Mouse (Mus musculus): ENCODE results near the gene Lrrc2. TPM values are rescaled to one million over a fixed set of nuclear protein-coding genes. Genes with fewer than 3 reads are reported as not detected.

Lrrc2 gene
- total and polyA plus RNA-seq, 3 experiments, result 0.07 TPM; not detected in 2

GRCm38 (mm10) chr9:110999856-111000255 is 48.5 kb downstream of the Lrrc2 start:
- DNase-seq (ENCODE audit: low read depth, low spot score), result no peak
- peaks cover 0 to 4% of the 10 kb centered on the region in 2 experiments; a peak in 3 of 4 replicates for H3K27me3 ChIP-seq (ENCODE audit: control insufficient read depth in 1 of 2, insufficient read depth in 2 of 2, low read length in 2 of 2)
- H3K79me2 ChIP-seq (ENCODE audit: control insufficient read depth, insufficient read depth, low read length, poor library complexity), result no peaks in the 10 kb centered on the region
- no peak overlapping the region for H3K27ac ChIP-seq (ENCODE audit: control insufficient read depth, low read depth, low read length)
- H3K4me1 ChIP-seq (ENCODE audit: control insufficient read depth in 1 of 2, insufficient read depth in 2 of 2, low read length in 2 of 2), result no peaks in the 10 kb centered on the region
- TF ChIP-seq HCFC1 (IDR thresholded peaks at IDR 0.05; ENCODE audit: low read depth, low read length) (no peak), GABPA (IDR thresholded peaks at IDR 0.05; ENCODE audit: low read depth, low read length) (no peak), ZMIZ1 (IDR thresholded peaks at IDR 0.05; ENCODE audit: low read depth, low read length) (no peak), POLR2AphosphoS5 (IDR thresholded peaks at IDR 0.05; ENCODE audit: borderline replicate concordance, low read depth, low read length) (no peak), TBP (IDR thresholded peaks at IDR 0.05; ENCODE audit: low read depth, low read length) (no peak), POLR2A (IDR thresholded peaks at IDR 0.05; ENCODE audit: control insufficient read depth in 1 of 2, insufficient read depth in 1 of 2, low read depth in 1 of 2, low read length in 2 of 2, poor library complexity in 1 of 2) (no peak), ZC3H11A (IDR thresholded peaks at IDR 0.05; ENCODE audit: low read depth, low read length) (no peak), E2F4 (IDR thresholded peaks at IDR 0.05; ENCODE audit: borderline replicate concordance, low read depth, low read length) (no peak), GATA1 (IDR thresholded peaks at IDR 0.05; ENCODE audit: low read depth, low read length) (no peak), MAFK (IDR thresholded peaks at IDR 0.05; ENCODE audit: borderline replicate concordance, low read depth, low read length) (no peak), MXI1 (IDR thresholded peaks at IDR 0.05; ENCODE audit: low read depth, low read length) (no peak), NRF1 (IDR thresholded peaks at IDR 0.05; ENCODE audit: insufficient read depth, low read depth, low read length, poor library complexity, severe bottlenecking) (no peak), SIN3A (IDR thresholded peaks at IDR 0.05; ENCODE audit: low read length) (no peak), ETS1 (IDR thresholded peaks at IDR 0.05; ENCODE audit: low read depth, low read length) (no peak), JUND (IDR thresholded peaks at IDR 0.05; ENCODE audit: low read depth, low read length) (no peak), SMC3 (IDR thresholded peaks at IDR 0.05; ENCODE audit: low read depth, low read length) (no peak), MAZ (IDR thresholded peaks at IDR 0.05; ENCODE audit: low read depth, low read length) (no peak), EP300 (IDR thresholded peaks at IDR 0.05; ENCODE audit: low read depth in 1 of 2, low read length in 2 of 2) (no peak)
- H3K4me3 ChIP-seq (ENCODE audit: control insufficient read depth in 1 of 2, insufficient read depth in 1 of 2, low read depth in 2 of 2, low read length in 2 of 2), result no peak overlapping the region
- no peak overlapping the region for H3K9ac ChIP-seq (ENCODE audit: control insufficient read depth, low read depth, low read length, poor library complexity, severe bottlenecking)
- H3K9me3 ChIP-seq (replicated peaks; ENCODE audit: insufficient read depth, low read length), result no peaks in the 10 kb centered on the region
- H3K36me3 ChIP-seq (ENCODE audit: control insufficient read depth in 1 of 2, insufficient read depth in 2 of 2, low read length in 2 of 2), result no peaks in the 10 kb centered on the region

GRCm38 (mm10) chr9:111001621-111002020 is 50.3 kb downstream of the Lrrc2 start:
- no peak for DNase-seq (ENCODE audit: low read depth, low spot score)
- Histone ChIP-seq H3K4me3 (ENCODE audit: control insufficient read depth in 1 of 2, insufficient read depth in 1 of 2, low read depth in 2 of 2, low read length in 2 of 2) (no peak overlapping the region), H3K36me3 (ENCODE audit: control insufficient read depth in 1 of 2, insufficient read depth in 2 of 2, low read length in 2 of 2) (no peaks in the 10 kb centered on the region), H3K9ac (ENCODE audit: control insufficient read depth, low read depth, low read length, poor library complexity, severe bottlenecking) (no peak overlapping the region), H3K9me3 (replicated peaks; ENCODE audit: insufficient read depth, low read length) (no peaks in the 10 kb centered on the region), H3K27me3 (ENCODE audit: control insufficient read depth in 1 of 2, insufficient read depth in 2 of 2, low read length in 2 of 2) (peaks cover 0 to 5% of the 10 kb centered on the region in 2 experiments; a peak in 3 of 4 replicates), H3K79me2 (ENCODE audit: control insufficient read depth, insufficient read depth, low read length, poor library complexity) (no peaks in the 10 kb centered on the region), H3K4me1 (ENCODE audit: control insufficient read depth in 1 of 2, insufficient read depth in 2 of 2, low read length in 2 of 2) (no peaks in the 10 kb centered on the region), H3K27ac (ENCODE audit: control insufficient read depth, low read depth, low read length) (no peak overlapping the region)
- TF ChIP-seq HCFC1 (IDR thresholded peaks at IDR 0.05; ENCODE audit: low read depth, low read length) (no peak), MAFK (IDR thresholded peaks at IDR 0.05; ENCODE audit: borderline replicate concordance, low read depth, low read length) (no peak), ZNF384 (IDR thresholded peaks at IDR 0.05; ENCODE audit: low read depth, low read length) (no peak), ELF1 (IDR thresholded peaks at IDR 0.05; ENCODE audit: low read depth, low read length) (no peak), MAZ (IDR thresholded peaks at IDR 0.05; ENCODE audit: low read depth, low read length) (no peak), MEF2A (IDR thresholded peaks at IDR 0.05; ENCODE audit: extremely low read depth, insufficient replicate concordance, low read depth, low read length, poor library complexity, severe bottlenecking) (no peak), ZKSCAN1 (IDR thresholded peaks at IDR 0.05; ENCODE audit: low read depth, low read length) (no peak), CHD2 (IDR thresholded peaks at IDR 0.05; ENCODE audit: low read length) (no peak)

Data from MEL (cell line).